Mouse (Mus musculus): Measurements from ENCODE around the gene Pip5kl1. TPM values are rescaled to one million over a fixed set of nuclear protein-coding genes. Genes with fewer than 3 reads are reported as not detected.
A peak's percentile ranks its signal among the peaks of the same experiment; 100 is the strongest.

Pip5kl1 gene
- polyA plus RNA-seq, 2 experiments = 0.11 TPM; not detected in 1

GRCm38 (mm10) chr2:32575586-32576160, 1.1 kb downstream of the Pip5kl1 start, which contains the start of gene 9430097D07Rik:
Gene 9430097D07Rik (minus strand): TSS chr2:32575684.
- TF ChIP-seq EP300 (IDR thresholded peaks at IDR 0.05; ENCODE audit: low read depth) = no peak
- no peak for TF ChIP-seq CTCF (IDR thresholded peaks at IDR 0.05; ENCODE audit: low read depth)
- H3K4me2 ChIP-seq (ENCODE audit: low read depth) = peak within 1 kb of the TSS; percentile 67
- peak in 1 of 3 experiments; percentile 33 for DNase-seq (ENCODE audit: low read depth in 3 of 3, low spot score in 3 of 3)
- no peaks in the 10 kb centered on the region for H3K36me3 ChIP-seq (replicated peaks; ENCODE audit: control insufficient read depth, insufficient read depth, low read depth)
- H3K9ac ChIP-seq (replicated peaks) = no peak within 1 kb of the TSS
- no peaks in the 10 kb centered on the region for H3K9me3 ChIP-seq (ENCODE audit: control insufficient read depth, low read length)
- peaks cover 3 to 10% of the 10 kb centered on the region in 2 experiments; a peak in 3 of 4 replicates for H3K4me1 ChIP-seq (replicated peaks; ENCODE audit: control insufficient read depth in 2 of 2, insufficient read depth in 2 of 2, low read length in 1 of 2)
- peaks cover 7% of the 10 kb centered on the region for H3K27me3 ChIP-seq (ENCODE audit: control insufficient read depth, insufficient read depth, low read length)
- H3K27ac ChIP-seq = no peak within 1 kb of the TSS
- ATAC-seq (ENCODE audit: insufficient read depth) = 0 out of 2 replicates have a peak, but pooled peaks have one; percentile 19
- H3K4me3 ChIP-seq (ENCODE audit: insufficient read depth in 1 of 2, low read depth in 2 of 2, low read length in 2 of 2) = peak within 1 kb of the TSS in 1 of 2 experiments; percentile 40; a peak in 2 of 4 replicates
- WGBS (ENCODE audit: insufficient replicate concordance) = 14% methylated on average over 28 of the region's 28 CpGs

- Histone ChIP-seq H3K27me3 (ENCODE audit: control insufficient read depth, insufficient read depth, low read length) (peaks cover 7% of the 10 kb centered on the region), H3K27ac (no peak overlapping the region), H3K9ac (replicated peaks) (no peak overlapping the region), H3K4me1 (replicated peaks; ENCODE audit: control insufficient read depth in 2 of 2, insufficient read depth in 2 of 2, low read length in 1 of 2) (peaks cover 5 to 8% of the 10 kb centered on the region in 2 experiments), H3K4me2 (ENCODE audit: low read depth) (no peak overlapping the region), H3K4me3 (ENCODE audit: insufficient read depth in 1 of 2, low read depth in 2 of 2, low read length in 2 of 2) (no peak overlapping the region), H3K9me3 (ENCODE audit: control insufficient read depth, low read length) (no peaks in the 10 kb centered on the region), H3K36me3 (replicated peaks; ENCODE audit: control insufficient read depth, insufficient read depth, low read depth) (no peaks in the 10 kb centered on the region)
- ATAC-seq (ENCODE audit: insufficient read depth) (no peak), DNase-seq (ENCODE audit: low read depth in 3 of 3, low spot score in 3 of 3) (no peak)
- TF ChIP-seq EP300 (IDR thresholded peaks at IDR 0.05; ENCODE audit: low read depth) (no peak), CTCF (IDR thresholded peaks at IDR 0.05; ENCODE audit: low read depth) (no peak)
- 71% methylated on average over 9 of the region's 9 CpGs for WGBS (ENCODE audit: insufficient replicate concordance)
Observed at GRCm38 (mm10) chr2:32576532-32576931, 1.9 kb downstream of the Pip5kl1 start.

- H3K27me3 ChIP-seq (ENCODE audit: control insufficient read depth, insufficient read depth, low read length) = peaks cover 7% of the 10 kb centered on the region
- 39% methylated on average over 25 of the region's 30 CpGs for WGBS (ENCODE audit: insufficient replicate concordance)
- H3K4me1 ChIP-seq (replicated peaks; ENCODE audit: control insufficient read depth in 2 of 2, insufficient read depth in 2 of 2, low read length in 1 of 2) = peaks cover 9% of the 10 kb centered on the region in 2 experiments
- H3K4me3 ChIP-seq (ENCODE audit: insufficient read depth in 1 of 2, low read depth in 2 of 2, low read length in 2 of 2) = no peak overlapping the region
- H3K9me3 ChIP-seq (ENCODE audit: control insufficient read depth, low read length) = no peaks in the 10 kb centered on the region
- no peak for TF ChIP-seq CTCF (IDR thresholded peaks at IDR 0.05; ENCODE audit: low read depth)
- TF ChIP-seq EP300 (IDR thresholded peaks at IDR 0.05; ENCODE audit: low read depth) = no peak
- no peak for DNase-seq (ENCODE audit: low read depth in 3 of 3, low spot score in 3 of 3)
- H3K9ac ChIP-seq (replicated peaks) = no peak overlapping the region
- H3K36me3 ChIP-seq (replicated peaks; ENCODE audit: control insufficient read depth, insufficient read depth, low read depth) = no peaks in the 10 kb centered on the region
- no peak overlapping the region for H3K4me2 ChIP-seq (ENCODE audit: low read depth)
- no peak overlapping the region for H3K27ac ChIP-seq
- ATAC-seq (ENCODE audit: insufficient read depth) = no peak
Observed at GRCm38 (mm10) chr2:32578146-32579046, 3.8 kb downstream of the Pip5kl1 start.

- ATAC-seq (ENCODE audit: insufficient read depth) = peak; percentile 38; the same call in 1 of the 2 replicates
- peak in 1 of 3 experiments; percentile 33 for DNase-seq (ENCODE audit: low read depth in 3 of 3, low spot score in 3 of 3)
- Histone ChIP-seq H3K9ac (replicated peaks) (no peak overlapping the region), H3K27me3 (ENCODE audit: control insufficient read depth, insufficient read depth, low read length) (peaks cover 7% of the 10 kb centered on the region; the same call in 1 of the 2 replicates), H3K4me3 (ENCODE audit: insufficient read depth in 1 of 2, low read depth in 2 of 2, low read length in 2 of 2) (peak overlapping the region in 1 of 2 experiments; percentile 32; a peak in 1 of 4 replicates), H3K4me2 (ENCODE audit: low read depth) (peak overlapping the region; percentile 34), H3K4me1 (replicated peaks; ENCODE audit: control insufficient read depth in 2 of 2, insufficient read depth in 2 of 2, low read length in 1 of 2) (peaks cover 4 to 14% of the 10 kb centered on the region in 2 experiments; a peak in 3 of 4 replicates), H3K27ac (no peak overlapping the region), H3K36me3 (replicated peaks; ENCODE audit: control insufficient read depth, insufficient read depth, low read depth) (no peaks in the 10 kb centered on the region), H3K9me3 (ENCODE audit: control insufficient read depth, low read length) (no peaks in the 10 kb centered on the region)
- 39% methylated on average over 19 of the region's 19 CpGs for WGBS (ENCODE audit: insufficient replicate concordance)
- no peak for TF ChIP-seq EP300 (IDR thresholded peaks at IDR 0.05; ENCODE audit: low read depth)
- no peak for TF ChIP-seq CTCF (IDR thresholded peaks at IDR 0.05; ENCODE audit: low read depth)
Observed at GRCm38 (mm10) chr2:32581450-32582095, 7.0 kb downstream of the Pip5kl1 start.
